Mouse (Mus musculus): ENCODE data around the gene Dtymk.
"Not testable (repeated sequence)": the region's sequence is repeated elsewhere in the genome, so short reads cannot be mapped to it uniquely, and the experiment has no call there.

Dtymk gene

GRCm38 (mm10) chr1:93801741-93802238 lies at the start of gene Dtymk:
TSS of gene Dtymk (minus strand) at chr1:93801934.
- DNase-seq (ENCODE audit: low spot score): peak; percentile 97

- not testable (repeated sequence) for DNase-seq (ENCODE audit: low spot score)
Observed at GRCm38 (mm10) chr1:93845766-93846366, 44.1 kb upstream of the Dtymk start.

GRCm38 (mm10) chr1:93838569-93838968 lies 36.8 kb upstream of the Dtymk start:
- not testable (repeated sequence) for DNase-seq (ENCODE audit: low spot score)

- no peak for DNase-seq (ENCODE audit: low spot score)
Observed at GRCm38 (mm10) chr1:93837335-93837734, 35.6 kb upstream of the Dtymk start.

GRCm38 (mm10) chr1:93836532-93836913 lies 34.8 kb upstream of the Dtymk start:
- DNase-seq (ENCODE audit: low spot score): no peak

- no peak for DNase-seq (ENCODE audit: low spot score)
Observed at GRCm38 (mm10) chr1:93835876-93836531, 34.3 kb upstream of the Dtymk start.

- DNase-seq (ENCODE audit: low spot score): no peak
Observed at GRCm38 (mm10) chr1:93835211-93835610, 33.5 kb upstream of the Dtymk start.

GRCm38 (mm10) chr1:93834671-93835150 lies 33.0 kb upstream of the Dtymk start:
- DNase-seq (ENCODE audit: low spot score): no peak

GRCm38 (mm10) chr1:93832754-93833360 lies 31.1 kb upstream of the Dtymk start:
- DNase-seq (ENCODE audit: low spot score): not testable (repeated sequence)

GRCm38 (mm10) chr1:93826540-93826835 lies 24.8 kb upstream of the Dtymk start:
- no peak for DNase-seq (ENCODE audit: low spot score)

GRCm38 (mm10) chr1:93825771-93826539 lies 24.2 kb upstream of the Dtymk start:
- no peak for DNase-seq (ENCODE audit: low spot score)

- DNase-seq (ENCODE audit: low spot score): peak; percentile 97
Observed at GRCm38 (mm10) chr1:93825105-93825674, 23.5 kb upstream of the Dtymk start.

GRCm38 (mm10) chr1:93824609-93825008 lies 22.9 kb upstream of the Dtymk start, which contains the start of gene D2hgdh:
TSS of gene D2hgdh (plus strand) at chr1:93824909.
- no peak for DNase-seq (ENCODE audit: low spot score)

- DNase-seq (ENCODE audit: low spot score): no peak
Observed at GRCm38 (mm10) chr1:93823796-93824495, 22.2 kb upstream of the Dtymk start.

GRCm38 (mm10) chr1:93818722-93819121 lies 17.0 kb upstream of the Dtymk start:
- no peak for DNase-seq (ENCODE audit: low spot score)

GRCm38 (mm10) chr1:93817823-93818532 lies 16.2 kb upstream of the Dtymk start:
- no peak for DNase-seq (ENCODE audit: low spot score)

- DNase-seq (ENCODE audit: low spot score): no peak
Observed at GRCm38 (mm10) chr1:93811495-93812039, 9.8 kb upstream of the Dtymk start.

- DNase-seq (ENCODE audit: low spot score): no peak
Observed at GRCm38 (mm10) chr1:93810011-93810410, 8.3 kb upstream of the Dtymk start.

GRCm38 (mm10) chr1:93808871-93809270 lies 7.1 kb upstream of the Dtymk start:
- DNase-seq (ENCODE audit: low spot score): no peak

GRCm38 (mm10) chr1:93805221-93805951 lies 3.7 kb upstream of the Dtymk start:
- peak; percentile 26 for DNase-seq (ENCODE audit: low spot score)

Data from adipocyte (in vitro differentiated cells).